Mouse (Mus musculus): ENCODE results near the gene D430041D05Rik.

D430041D05Rik gene

DNA sequence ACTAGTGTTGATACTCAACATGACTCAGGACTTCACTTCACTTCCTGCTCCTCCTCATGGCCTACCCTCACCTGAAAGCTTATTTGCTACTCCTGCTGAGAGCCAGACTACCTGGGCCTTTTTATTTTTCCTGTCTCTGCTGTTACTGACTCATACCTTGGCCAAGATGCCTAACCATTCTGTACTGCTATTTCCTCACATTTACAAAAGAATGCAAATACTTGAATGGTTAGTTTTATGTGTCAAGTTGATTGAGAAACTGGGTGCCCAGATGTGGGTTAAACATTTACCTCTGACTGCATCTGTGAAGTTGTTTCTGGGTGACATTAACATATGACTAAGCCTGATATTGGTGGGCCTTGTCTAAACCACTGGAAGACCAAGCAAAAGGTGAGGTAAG, 56.7 kb downstream of the D430041D05Rik start:
- in situ Hi-C loops (cut with MboI; ENCODE audit: low sequenced_read_pairs) = no loop called here

DNA sequence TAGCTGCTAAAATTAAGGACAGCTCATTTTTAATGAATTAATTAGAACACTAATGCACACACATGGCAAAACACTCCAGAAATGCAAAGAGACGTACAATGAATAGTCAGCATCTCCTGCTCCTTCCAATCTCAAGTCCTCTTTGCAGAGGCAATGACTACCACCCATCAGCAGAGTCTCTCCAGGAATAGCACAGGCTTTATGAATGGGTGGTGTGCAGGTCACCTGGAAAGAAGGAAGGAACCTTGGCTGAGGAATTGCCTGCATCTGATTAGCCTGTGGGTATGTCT, 58.7 kb downstream of the D430041D05Rik start:
- in situ Hi-C loops (cut with MboI; ENCODE audit: low sequenced_read_pairs) = no loop called here

DNA sequence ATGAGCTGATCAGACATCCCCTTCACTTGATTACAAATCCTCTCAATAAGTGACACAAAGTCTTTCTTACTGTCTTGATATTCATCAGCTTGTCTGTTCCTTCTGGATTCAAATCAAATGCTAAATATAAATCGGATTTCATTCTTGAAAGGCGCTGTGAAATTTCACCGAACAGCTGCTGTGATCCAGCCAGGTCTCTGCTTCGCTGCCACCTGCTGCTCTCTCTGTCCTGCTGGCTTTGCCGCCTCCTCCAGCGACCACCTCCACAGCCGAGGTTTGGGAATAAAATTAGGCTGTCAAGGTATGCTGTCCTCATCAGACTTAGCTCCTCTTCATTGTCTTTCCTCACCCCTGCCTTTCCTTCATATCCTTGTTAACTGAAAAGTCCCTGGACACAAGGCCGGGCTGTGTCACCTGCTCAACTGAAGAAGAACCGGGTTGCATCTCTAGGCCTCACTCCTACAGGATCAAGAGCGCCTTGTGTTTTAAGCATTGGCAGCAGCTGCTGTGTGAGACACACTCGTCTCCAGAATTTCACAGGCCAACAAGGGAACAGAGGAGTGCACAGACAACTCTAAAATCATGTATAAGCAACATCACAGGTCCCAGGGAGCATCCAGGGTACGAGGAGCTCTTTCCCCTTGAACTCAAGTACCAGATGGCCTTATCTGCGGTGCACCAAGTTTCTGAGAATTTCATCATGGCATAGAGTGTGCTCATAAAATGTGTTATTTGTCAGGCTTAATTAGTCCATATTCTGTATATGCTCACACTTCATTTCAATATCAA, 59.2 kb downstream of the D430041D05Rik start:
- in situ Hi-C loops (cut with MboI; ENCODE audit: low sequenced_read_pairs) = no loop called here

DNA sequence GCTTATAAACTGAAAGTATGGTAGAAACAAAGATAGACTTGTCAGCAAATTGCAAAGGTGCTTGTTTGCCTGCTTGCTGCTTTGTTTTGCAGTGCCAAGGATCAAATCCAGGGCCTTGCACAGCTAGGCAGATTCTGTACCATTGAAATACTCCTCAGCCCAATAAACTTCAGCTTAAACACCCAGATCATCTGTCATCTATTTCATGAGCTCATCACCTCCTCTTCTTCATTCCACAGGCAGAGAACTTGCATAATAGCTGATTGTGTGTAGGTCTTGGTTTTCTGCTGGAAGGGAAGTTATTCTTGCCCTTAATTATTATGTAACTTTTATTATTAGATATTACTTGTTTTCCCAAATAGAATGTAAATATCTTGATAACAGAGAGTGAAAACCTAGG, 73.2 kb downstream of the D430041D05Rik start:
- in situ Hi-C loops (cut with MboI; ENCODE audit: low sequenced_read_pairs) = no loop called here

DNA sequence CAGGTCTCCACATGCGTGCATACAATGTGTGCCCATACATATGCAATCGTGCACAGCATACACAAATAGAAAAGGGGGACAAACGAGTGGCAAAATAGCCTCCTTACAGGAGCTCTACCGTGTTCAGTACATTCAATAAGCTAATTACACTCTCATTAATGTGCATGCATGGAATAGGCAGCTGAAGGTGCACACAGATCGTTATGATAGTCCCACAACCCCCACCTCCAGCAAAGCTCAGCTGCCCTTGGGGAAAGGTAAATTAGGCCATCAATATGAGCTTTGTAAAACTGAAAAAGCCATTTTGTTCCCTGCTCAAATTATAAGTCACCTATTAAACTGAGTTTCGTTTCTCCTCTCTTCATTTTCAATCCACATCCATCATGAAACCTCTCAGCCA, 75.0 kb downstream of the D430041D05Rik start:
- in situ Hi-C loops (cut with MboI; ENCODE audit: low sequenced_read_pairs) = no loop called here

DNA sequence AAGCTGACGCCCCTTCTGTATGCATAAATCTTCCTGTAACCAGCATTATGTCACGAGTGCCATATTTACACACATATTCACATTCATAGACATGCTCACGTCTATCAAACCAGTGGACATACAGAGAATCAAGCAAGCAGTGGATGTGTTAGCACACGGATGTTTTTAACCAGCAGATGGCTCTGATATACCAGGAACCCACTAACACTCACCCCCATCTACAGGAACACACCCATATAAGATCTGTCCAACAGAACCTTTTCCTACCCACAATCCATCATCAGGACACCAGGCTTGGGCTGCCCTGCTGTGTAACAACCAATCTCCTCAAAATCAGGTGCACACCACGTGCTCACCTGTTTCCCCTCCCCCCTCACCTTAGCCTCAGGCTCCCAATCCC, 76.9 kb downstream of the D430041D05Rik start:
- in situ Hi-C loops (cut with MboI; ENCODE audit: low sequenced_read_pairs) = no loop called here

DNA sequence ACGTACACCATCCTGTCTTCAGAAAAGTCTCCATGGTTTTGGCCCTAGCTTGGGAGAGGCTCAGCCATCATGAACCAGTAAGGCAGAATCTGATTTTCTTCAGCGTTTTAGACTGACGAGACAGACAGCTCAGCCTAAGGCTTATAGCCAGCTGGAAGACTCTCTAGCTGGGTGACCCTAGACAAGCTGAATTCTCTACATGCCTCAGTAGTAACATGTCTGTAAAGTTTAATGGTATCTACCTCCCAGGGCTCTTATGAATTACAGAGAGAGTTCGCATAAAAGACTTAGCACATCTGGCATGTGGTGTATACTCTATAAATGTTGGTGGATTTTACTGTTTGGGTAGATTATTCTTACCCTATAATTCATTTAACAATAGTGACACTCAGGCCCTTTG, 78.1 kb downstream of the D430041D05Rik start:
- in situ Hi-C loops (cut with MboI; ENCODE audit: low sequenced_read_pairs) = no loop called here

DNA sequence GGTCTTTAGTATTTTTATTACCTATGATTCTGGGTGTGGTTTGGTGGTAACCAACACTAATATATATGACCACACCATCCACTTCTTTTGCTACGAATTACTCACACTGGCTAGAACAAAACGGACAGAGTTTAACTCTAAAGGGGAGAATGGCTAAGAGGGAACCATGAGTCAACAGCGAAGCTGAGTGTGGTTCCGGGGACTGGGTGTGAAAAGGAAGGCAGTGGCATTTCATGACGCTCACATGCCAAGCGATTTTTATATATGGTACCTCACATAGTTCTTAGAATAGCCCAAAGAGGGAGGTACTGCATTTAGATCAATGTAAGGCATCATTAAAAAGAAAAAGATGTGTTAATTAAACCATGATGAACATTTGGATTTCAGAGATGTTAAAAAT, 79.6 kb downstream of the D430041D05Rik start:
- in situ Hi-C loops (cut with MboI; ENCODE audit: low sequenced_read_pairs) = no loop called here

DNA sequence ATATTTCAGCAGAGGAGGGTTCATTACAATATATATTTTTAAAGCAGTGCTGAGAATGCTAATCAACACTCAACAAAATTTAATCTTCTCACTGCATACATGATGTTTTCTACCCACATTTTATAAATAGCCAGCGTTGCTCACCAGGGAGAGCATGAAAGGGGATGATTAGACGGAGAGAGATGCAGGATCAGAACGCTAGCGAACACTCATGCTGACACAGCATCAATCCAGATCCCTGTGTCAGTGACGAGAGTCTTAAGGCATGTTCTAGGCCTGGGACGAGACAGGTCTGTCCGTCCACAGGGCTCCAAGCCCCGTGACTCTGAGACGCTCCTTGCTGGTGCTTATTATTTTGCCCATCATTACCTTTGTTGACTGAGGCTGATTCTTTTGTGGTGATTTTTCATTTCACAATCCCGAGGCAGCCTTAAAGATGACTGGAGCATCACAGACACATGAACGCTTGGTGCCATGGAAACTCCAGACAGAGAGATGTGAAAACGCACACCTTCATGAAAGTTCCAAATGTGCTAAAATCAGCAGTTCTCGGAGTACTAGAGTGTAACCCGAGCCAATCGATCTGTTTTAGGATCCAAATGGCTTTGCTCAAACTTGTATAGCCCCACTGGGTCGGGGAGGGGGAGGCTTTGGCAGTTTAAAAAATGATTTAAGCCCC, 83.6 kb downstream of the D430041D05Rik start:
- in situ Hi-C loops (cut with MboI; ENCODE audit: low sequenced_read_pairs) = no loop called here

DNA sequence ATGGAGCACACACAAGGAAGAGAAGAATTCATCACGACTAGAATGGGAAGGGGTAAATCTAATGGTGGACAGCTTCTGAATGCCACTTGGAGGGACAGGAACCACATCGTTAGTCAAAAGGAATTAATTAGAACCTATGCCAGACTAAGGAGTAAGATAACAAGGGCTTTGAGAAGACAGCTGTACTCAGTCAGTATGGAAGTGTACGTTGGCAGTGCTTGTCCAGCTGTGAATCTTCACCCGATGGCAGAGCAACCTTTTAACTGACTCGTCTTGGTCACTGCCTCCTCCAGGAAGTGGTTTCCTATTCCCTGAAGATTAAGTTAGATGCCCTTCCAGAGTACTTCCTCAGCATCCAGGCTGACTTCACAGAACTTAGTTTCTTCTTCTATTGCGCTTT, 87.0 kb downstream of the D430041D05Rik start:
- in situ Hi-C loops (cut with MboI; ENCODE audit: low sequenced_read_pairs) = no loop called here

DNA sequence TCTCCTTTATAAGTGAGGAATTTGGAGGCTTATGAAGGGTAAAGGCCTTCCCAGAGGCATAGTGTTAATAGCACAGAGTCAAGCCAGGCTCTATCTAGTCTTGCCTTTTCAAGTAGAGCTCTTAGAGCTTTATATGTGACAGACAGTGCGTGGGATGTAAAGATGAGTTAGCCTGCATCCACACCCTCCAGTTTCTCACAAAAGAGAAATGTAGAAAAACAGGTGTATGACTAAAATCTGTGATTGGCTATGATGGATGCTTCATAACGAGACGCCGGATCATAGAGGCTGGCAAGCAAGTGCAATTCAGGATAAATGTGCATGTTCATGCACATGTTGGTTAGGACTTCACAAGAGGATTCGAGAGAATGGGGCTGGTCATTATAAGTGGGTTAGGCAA, 87.5 kb downstream of the D430041D05Rik start:
- in situ Hi-C loops (cut with MboI; ENCODE audit: low sequenced_read_pairs) = no loop called here

DNA sequence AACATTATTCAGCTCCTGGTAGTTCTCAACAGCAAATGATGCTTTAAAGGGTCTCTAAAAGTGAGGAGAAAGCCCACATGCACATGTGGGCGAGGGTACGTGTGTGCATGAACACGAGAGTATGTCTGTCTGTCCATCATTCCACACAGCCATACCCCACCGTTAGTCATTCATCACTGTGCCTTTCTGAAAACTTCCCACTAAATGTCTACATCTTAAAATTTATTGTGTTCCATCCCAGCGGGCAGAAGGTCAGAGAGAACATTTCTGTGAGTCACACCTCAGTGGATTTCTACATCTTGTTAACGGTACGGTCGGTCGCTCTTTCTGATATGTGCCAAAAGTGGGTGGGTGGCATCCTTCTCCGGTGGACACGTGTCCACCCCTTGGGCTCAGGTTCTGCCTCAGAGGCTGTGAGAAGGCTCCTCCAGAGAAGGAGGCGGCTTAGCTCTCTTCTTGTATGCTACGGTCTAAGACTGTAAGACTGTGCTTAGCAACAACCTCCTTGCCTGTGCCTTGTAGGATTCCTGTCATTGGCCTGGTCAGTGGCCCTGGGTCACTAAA, 90.7 kb downstream of the D430041D05Rik start:
- in situ Hi-C loops (cut with MboI; ENCODE audit: low sequenced_read_pairs) = no loop called here

DNA sequence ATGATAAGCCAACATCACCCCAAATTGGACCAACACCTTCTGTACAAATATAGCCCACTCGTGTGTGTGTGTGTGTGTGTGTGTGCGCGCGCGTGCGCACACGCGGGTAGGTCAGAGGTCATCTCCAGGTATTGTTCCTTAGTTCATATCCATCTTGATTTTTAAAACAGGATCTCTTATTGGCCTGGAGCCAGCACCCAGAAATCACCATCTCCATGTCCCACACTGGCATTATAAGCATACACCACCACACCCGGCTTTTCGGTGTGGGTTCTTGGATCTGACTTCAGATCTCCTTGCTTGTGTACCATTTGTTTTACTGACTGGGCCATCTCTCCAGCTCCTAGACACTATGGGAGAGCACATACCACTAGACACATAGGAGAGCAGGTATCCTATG, 91.4 kb downstream of the D430041D05Rik start:
- in situ Hi-C loops (cut with MboI; ENCODE audit: low sequenced_read_pairs) = no loop called here

DNA sequence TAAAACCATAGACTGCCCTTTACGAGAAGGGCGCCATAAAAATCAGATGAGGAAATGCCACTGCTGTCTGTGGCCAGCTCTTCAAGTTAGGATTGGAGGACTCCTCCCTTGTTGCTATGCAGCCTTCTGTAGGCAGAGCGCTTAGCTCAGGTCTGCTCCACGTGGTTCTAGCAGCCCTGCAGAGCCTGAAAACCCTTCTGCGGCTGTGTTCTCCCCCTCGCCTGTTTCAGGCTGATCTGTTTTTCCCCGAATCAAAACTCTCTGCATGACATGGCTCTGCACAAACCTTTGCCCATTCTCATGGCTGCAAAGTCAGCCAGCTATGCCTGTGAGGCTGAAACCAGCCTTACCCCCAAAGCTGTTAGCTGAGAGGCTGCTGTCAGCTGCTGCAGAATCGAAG, 91.9 kb downstream of the D430041D05Rik start:
- in situ Hi-C loops (cut with MboI; ENCODE audit: low sequenced_read_pairs) = no loop called here

DNA sequence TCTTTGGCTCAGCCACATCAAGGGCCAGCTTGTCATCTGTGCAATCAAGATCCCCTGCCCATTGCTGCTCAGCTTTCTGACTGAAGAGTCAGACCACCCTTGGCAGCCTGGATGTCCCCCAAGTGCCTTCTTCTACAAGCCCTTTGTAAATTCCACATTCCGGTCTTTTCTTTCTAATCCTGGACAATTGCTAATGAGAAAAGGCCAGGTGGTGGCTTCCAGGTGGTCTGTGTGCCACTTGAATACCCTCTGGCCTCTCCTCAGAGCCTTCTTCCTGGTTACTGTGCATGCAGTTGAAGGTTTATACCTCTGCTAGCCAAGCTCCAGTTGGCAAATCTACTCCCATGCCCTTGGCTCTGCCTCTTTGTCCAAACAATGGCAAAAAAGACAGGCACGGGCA, 92.6 kb downstream of the D430041D05Rik start:
- in situ Hi-C loops (cut with MboI; ENCODE audit: low sequenced_read_pairs) = no loop called here

DNA sequence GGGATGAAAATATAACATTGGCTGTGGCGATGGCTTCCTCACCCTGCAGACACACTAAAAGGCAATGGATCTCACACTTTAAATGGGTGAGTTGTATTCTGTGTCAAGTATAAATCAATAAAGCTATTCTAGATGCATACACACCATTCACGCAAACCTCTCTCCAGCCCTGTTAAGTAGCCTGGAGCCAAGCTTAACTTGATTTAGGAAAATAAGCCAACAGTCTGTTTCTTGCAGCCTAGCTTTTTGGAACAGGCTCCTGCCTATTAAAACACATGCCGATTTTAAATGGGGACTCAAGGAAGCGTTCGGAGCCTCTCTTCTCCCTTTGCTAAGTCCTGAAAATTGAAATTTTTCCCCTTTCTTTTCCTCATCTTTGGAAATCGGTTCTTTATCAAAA, 93.2 kb downstream of the D430041D05Rik start:
- in situ Hi-C loops (cut with MboI; ENCODE audit: low sequenced_read_pairs) = no loop called here

DNA sequence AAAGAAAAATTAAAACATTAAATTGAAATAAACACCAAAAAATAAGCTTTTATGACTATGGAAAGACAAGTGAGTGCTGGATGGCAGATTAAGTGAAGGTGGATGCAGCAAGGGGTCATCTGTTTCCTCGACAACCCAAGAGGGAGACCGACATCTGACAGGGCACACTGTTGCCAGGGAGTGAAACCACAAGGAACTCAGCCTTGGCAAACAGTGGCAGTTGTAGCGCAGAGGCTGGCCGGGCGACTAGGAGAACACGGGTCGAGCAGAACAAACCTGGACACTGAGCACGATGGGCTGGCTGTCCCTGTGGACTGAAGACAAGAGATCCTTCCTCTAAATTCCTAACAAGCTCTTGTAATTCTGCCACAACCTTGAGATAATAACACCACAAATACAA, 94.3 kb downstream of the D430041D05Rik start:
- in situ Hi-C loops (cut with MboI; ENCODE audit: low sequenced_read_pairs) = no loop called here

DNA sequence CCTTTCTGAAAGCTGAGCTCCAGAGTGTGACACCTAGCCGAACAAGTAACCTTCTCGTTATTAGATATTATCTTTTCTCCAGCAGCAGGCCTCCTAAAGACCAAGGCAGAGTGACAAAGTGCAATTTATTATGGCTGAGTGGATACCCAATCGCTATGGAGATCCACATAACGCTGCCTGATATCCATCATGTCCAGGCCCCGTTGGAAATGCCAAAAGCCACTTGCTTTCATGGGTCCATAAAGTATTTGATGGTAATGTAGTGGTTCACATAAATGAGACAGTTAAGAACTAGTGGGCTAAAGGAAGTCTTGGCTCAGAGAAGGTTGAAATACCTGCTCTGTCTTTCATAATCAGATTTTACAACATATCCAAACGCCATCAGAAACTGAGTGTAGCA, 97.6 kb downstream of the D430041D05Rik start:
- in situ Hi-C loops (cut with MboI; ENCODE audit: low sequenced_read_pairs) = no loop called here

DNA sequence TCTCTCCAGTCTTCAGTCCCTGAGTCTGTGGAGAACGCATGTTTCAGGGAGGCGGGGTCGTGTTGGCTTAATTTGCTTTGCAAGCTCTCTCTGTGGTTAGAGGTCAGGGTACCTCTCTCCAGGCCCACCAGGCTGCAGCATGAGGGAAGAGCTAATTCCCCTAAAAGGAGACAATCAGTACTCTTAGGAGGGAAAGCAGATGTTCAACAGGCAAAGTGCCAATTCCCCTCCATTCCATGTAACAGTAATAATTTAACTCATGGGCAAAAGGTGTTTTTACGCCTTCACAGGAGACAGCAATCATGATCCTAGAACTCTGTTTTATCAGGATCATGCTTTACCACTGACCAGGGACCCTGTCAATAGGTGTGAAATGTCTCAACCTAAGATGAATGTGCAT, 103.7 kb downstream of the D430041D05Rik start:
- in situ Hi-C loops (cut with MboI; ENCODE audit: low sequenced_read_pairs) = no loop called here

DNA sequence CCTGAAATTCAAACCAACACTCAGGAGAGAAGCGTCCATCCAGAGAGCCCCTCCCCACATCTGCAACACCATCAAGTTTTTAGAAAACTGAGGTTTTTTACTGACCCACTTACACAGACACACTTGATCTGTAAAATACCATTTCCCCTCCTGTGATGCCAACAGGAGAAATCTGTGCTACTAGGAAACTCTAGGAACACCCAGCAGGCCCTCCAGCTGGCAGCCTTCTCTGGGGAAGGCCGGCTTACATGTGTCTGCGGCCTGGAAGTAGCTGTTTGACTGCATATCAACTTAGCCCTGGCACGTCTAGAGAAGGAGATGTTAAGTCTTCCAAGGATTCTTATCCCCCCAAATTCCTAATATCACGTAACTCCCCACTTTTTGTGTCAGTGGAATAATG, 105.1 kb downstream of the D430041D05Rik start:
- in situ Hi-C loops (cut with MboI; ENCODE audit: low sequenced_read_pairs) = no loop called here

DNA sequence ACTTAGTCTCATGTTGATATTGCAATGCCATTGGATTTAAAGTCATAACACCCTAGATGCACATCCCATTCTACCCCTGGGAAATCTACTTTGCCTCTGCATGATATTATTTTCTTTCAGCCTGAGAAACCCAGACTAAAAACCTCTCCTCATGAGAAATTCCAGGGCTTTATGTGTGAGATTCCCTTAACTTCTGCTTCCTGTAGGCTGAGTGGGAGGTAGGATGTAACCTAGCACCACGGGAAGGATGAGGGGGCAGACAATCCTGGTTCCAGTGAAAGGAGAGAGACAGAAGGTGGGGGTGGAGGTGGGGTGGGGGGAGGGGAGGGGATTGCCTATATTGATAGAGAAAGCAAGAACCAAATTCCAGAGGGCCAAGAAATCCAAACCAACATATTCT, 110.9 kb downstream of the D430041D05Rik start:
- in situ Hi-C loops (cut with MboI; ENCODE audit: low sequenced_read_pairs) = no loop called here

DNA sequence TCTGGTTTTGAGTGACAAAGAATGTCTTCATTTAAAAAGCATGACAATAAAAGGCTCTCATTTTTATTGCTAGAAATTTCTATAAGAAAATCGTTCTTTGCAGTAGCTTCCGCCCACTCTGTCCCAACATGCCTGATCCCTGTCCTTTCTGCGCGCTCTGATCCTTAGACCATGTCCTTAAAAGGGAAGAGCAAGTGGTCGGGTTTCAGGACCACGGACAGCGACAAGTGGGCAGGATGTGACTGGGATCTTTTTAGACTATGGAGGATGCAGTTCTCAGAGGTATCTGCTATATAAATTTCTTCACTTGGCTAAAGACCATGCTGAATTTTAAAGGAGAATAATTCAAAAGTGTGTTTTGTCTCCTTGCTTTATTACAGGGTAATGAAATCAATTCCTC, 111.7 kb downstream of the D430041D05Rik start:
- in situ Hi-C loops (cut with MboI; ENCODE audit: low sequenced_read_pairs) = no loop called here

DNA sequence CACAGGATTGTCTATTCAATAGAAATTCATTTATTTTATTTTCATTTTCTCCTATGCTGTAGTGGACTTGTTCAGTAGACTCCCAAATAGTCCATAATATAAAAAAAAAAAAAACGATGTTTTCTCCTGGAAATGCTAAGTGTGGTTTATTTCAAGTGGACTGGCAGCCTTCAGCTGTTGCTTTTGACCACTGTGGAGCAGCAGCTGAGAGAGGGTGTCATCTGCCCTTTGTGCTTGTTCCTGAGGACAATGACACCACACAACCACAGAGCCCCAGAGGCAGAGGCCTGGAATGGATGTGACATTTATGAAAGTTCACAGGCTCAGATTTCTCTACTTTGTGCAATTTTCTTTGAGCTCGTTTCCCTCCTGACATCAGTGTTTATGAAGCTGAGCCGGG, 124.0 kb downstream of the D430041D05Rik start:
- in situ Hi-C loops (cut with MboI; ENCODE audit: low sequenced_read_pairs) = no loop called here
